Mouse (Mus musculus) small intestine, adult 2 months (tissue): ENCODE measurements around the gene Kcnq2.

Experiments used
- CTCF ChIP-seq: fragments of 200-500 bp; IDR thresholded peaks from 2 replicates; pipeline ENCODE4 v1.5.1; 2012; ENCODE audit warnings: low read depth, mild to moderate bottlenecking, control low read depth, inconsistent platforms, low read length, moderate library complexity, mixed read lengths; ENCODE audit not compliant: insufficient replicate concordance, insufficient read length; ENCODE audit errors: extremely low read depth
- POLR2A ChIP-seq: fragments of 200-500 bp; IDR thresholded peaks from 2 replicates; pipeline ENCODE4 v1.6.1; 2012; ENCODE audit warnings: low read depth, mild to moderate bottlenecking, control low read depth, inconsistent platforms, low read length, moderate library complexity

GRCm38 (mm10) chr2:181070136-181070535, 65.0 kb downstream of the Kcnq2 start:
- TF ChIP-seq CTCF (no peak), POLR2A (no peak)
